Mouse (Mus musculus) olfactory bulb, adult 2 months (tissue): Measurements from ENCODE around the gene St13. TPM values are rescaled to one million over a fixed set of nuclear protein-coding genes. Genes with fewer than 3 reads are reported as not detected.

Experiments used
- H3K27ac ChIP-seq: fragments of 200-500 bp; 2 replicates; pipeline ENCODE4 v1.5.1; 2012; ENCODE audit warnings: low read depth, low read length; ENCODE audit not compliant: insufficient read depth
- H3K4me1 ChIP-seq: fragments of 200-500 bp; 2 replicates; pipeline ENCODE4 v1.6.1; 2012; ENCODE audit warnings: low read length; ENCODE audit not compliant: control insufficient read depth, insufficient read depth
- H3K4me3 ChIP-seq: fragments of 200-500 bp; 2 replicates; pipeline ENCODE4 v1.5.1; 2012; ENCODE audit warnings: mild to moderate bottlenecking, low read depth, low read length, moderate library complexity; ENCODE audit not compliant: insufficient read depth
- CTCF ChIP-seq: fragments of 200-500 bp; IDR thresholded peaks from 2 replicates; pipeline ENCODE4 v1.5.1; 2012; ENCODE audit warnings: low read depth, mild to moderate bottlenecking, low read length, moderate library complexity; ENCODE audit not compliant: insufficient read depth
- POLR2A ChIP-seq: fragments of 200-500 bp; IDR thresholded peaks from 2 replicates; pipeline ENCODE4 v1.6.1; 2012; ENCODE audit warnings: mild to moderate bottlenecking, low read depth, low read length, moderate library complexity; ENCODE audit not compliant: insufficient read depth
- WGBS: fragments of 180-500 bp; shearing (Covaris S2); methylation state at CpG from one replicate; pipeline ENCODE4 v1.1.7; 2018; 5-methylcytosine and 5-hydroxymethylcytosine counted together
- polyA plus RNA-seq: library from polyadenylated mRNA; stranded (reverse); fragments of >200 nt; gene quantifications from 2 replicates; pipeline ENCODE4 v1.2.4, GENCODE M21; 2012; ENCODE audit warnings: low replicate concordance; ENCODE audit not compliant: missing spikeins, insufficient read depth, insufficient read length

Gene St13
- polyA plus RNA-seq, 1 experiment = 972 TPM

GRCm38 (mm10) chr15:81368601-81369000 lies 31.3 kb downstream of the St13 start:
- H3K4me3 ChIP-seq = no peak overlapping the region
- TF ChIP-seq CTCF = no peak
- no peak for TF ChIP-seq POLR2A
- H3K27ac ChIP-seq = no peak overlapping the region
- WGBS = 87% methylated on average over 1 of the region's 1 CpGs
- H3K4me1 ChIP-seq = no peaks in the 10 kb centered on the region

- Histone ChIP-seq H3K4me1 (no peaks in the 10 kb centered on the region), H3K27ac (no peak overlapping the region), H3K4me3 (no peak overlapping the region)
- WGBS = 69% methylated on average over 4 of the region's 4 CpGs
- TF ChIP-seq POLR2A (no peak), CTCF (no peak)
These were observed 33.6 kb downstream of the St13 start for GRCm38 (mm10) chr15:81366241-81366640.

GRCm38 (mm10) chr15:81365246-81365645 lies 34.6 kb downstream of the St13 start:
- no peaks in the 10 kb centered on the region for H3K4me1 ChIP-seq
- H3K27ac ChIP-seq = no peak overlapping the region
- TF ChIP-seq POLR2A (no peak), CTCF (no peak)
- 90% methylated on average over 8 of the region's 8 CpGs for WGBS
- H3K4me3 ChIP-seq = no peak overlapping the region

- no peak overlapping the region for H3K27ac ChIP-seq
- TF ChIP-seq POLR2A = no peak
- TF ChIP-seq CTCF = no peak
- H3K4me1 ChIP-seq = no peaks in the 10 kb centered on the region
- H3K4me3 ChIP-seq = no peak overlapping the region
- WGBS = 91% methylated on average over 1 of the region's 1 CpGs
These were observed 35.6 kb downstream of the St13 start for GRCm38 (mm10) chr15:81364271-81364670.

- WGBS = 84% methylated on average over 1 of the region's 1 CpGs
- no peak overlapping the region for H3K27ac ChIP-seq
- H3K4me1 ChIP-seq = no peaks in the 10 kb centered on the region
- no peak overlapping the region for H3K4me3 ChIP-seq
- TF ChIP-seq CTCF = no peak
- TF ChIP-seq POLR2A = no peak
These were observed 37.4 kb downstream of the St13 start for GRCm38 (mm10) chr15:81362501-81362900.

- 48% methylated on average over 10 of the region's 10 CpGs for WGBS
- TF ChIP-seq CTCF (no peak), POLR2A (no peak)
- Histone ChIP-seq H3K4me3 (no peak overlapping the region), H3K27ac (no peak overlapping the region), H3K4me1 (no peaks in the 10 kb centered on the region)
These were observed 38.4 kb downstream of the St13 start for GRCm38 (mm10) chr15:81361417-81362015.

- Histone ChIP-seq H3K27ac (0 out of 2 replicates have a peak overlapping the region, but pooled peaks have one; percentile 2), H3K4me3 (peak overlapping the region; percentile 64), H3K4me1 (no peaks in the 10 kb centered on the region)
- WGBS = 37% methylated on average over 6 of the region's 6 CpGs
- TF ChIP-seq CTCF = no peak
- no peak for TF ChIP-seq POLR2A
These were observed 38.9 kb downstream of the St13 start for GRCm38 (mm10) chr15:81361022-81361404.

- no peak for TF ChIP-seq CTCF
- TF ChIP-seq POLR2A = peak; percentile 51; the same call in 1 of the 2 replicates
- Histone ChIP-seq H3K4me1 (no peaks in the 10 kb centered on the region), H3K27ac (0 out of 2 replicates have a peak within 1 kb of the TSS, but pooled peaks have one; percentile 17), H3K4me3 (peak within 1 kb of the TSS; percentile 64)
- WGBS = under 1% methylated on average over 30 of the region's 30 CpGs
These were observed 39.4 kb downstream of the St13 start, which contains the start of gene Slc25a17 for GRCm38 (mm10) chr15:81360345-81361021. Slc25a17 (minus strand) TSS chr15:81360812.

- TF ChIP-seq POLR2A (no peak), CTCF (no peak)
- H3K4me1 ChIP-seq = no peaks in the 10 kb centered on the region
- H3K4me3 ChIP-seq = no peak overlapping the region
- 76% methylated on average over 5 of the region's 5 CpGs for WGBS
- H3K27ac ChIP-seq = no peak overlapping the region
These were observed 40.5 kb downstream of the St13 start for GRCm38 (mm10) chr15:81359421-81359820.
